Mouse (Mus musculus): ENCODE data around the gene Tshz2. TPM values are rescaled to one million over a fixed set of nuclear protein-coding genes. Genes with fewer than 3 reads are reported as not detected.

Gene Tshz2
- polyA plus RNA-seq, 1 experiment from 2014 or later = 7.6 TPM

- H3K27me3 ChIP-seq (ENCODE audit: low read depth, poor library complexity, severe bottlenecking) = no peaks in the 10 kb centered on the region
- peak overlapping the region; percentile 37; the same call in 1 of the 2 replicates for H3K27ac ChIP-seq
- 77% methylated on average over 5 of the region's 5 CpGs for WGBS
- no peak for DNase-seq (ENCODE audit: low spot score)
- H3K9me3 ChIP-seq (replicated peaks) = no peaks in the 10 kb centered on the region
- H3K4me1 ChIP-seq = peaks cover 32% of the 10 kb centered on the region; the same call in 1 of the 2 replicates
- no peaks in the 10 kb centered on the region for H3K36me3 ChIP-seq
- no peak overlapping the region for H3K4me3 ChIP-seq
Measured at GRCm38 (mm10) chr2:170033219-170033618, 400.4 kb downstream of the Tshz2 start.

- no peak overlapping the region for H3K4me3 ChIP-seq
- no peaks in the 10 kb centered on the region for H3K27me3 ChIP-seq (ENCODE audit: low read depth, poor library complexity, severe bottlenecking)
- no peaks in the 10 kb centered on the region for H3K36me3 ChIP-seq
- 95% methylated on average over 11 of the region's 11 CpGs for WGBS
- peaks cover 39% of the 10 kb centered on the region for H3K4me1 ChIP-seq
- DNase-seq (ENCODE audit: low spot score) = no peak
- no peak overlapping the region for H3K27ac ChIP-seq
- no peaks in the 10 kb centered on the region for H3K9me3 ChIP-seq (replicated peaks)
Measured at GRCm38 (mm10) chr2:170034794-170035193, 402.0 kb downstream of the Tshz2 start.

- H3K9me3 ChIP-seq (replicated peaks) = no peaks in the 10 kb centered on the region
- 68% methylated on average over 11 of the region's 11 CpGs for WGBS
Measured at GRCm38 (mm10) chr2:170036791-170037241, 404.0 kb downstream of the Tshz2 start.

GRCm38 (mm10) chr2:170037346-170037745 is 404.5 kb downstream of the Tshz2 start:
- 77% methylated on average over 13 of the region's 13 CpGs for WGBS
- Histone ChIP-seq H3K36me3 (no peaks in the 10 kb centered on the region), H3K27ac (no peak overlapping the region), H3K27me3 (ENCODE audit: low read depth, poor library complexity, severe bottlenecking) (peaks cover 3% of the 10 kb centered on the region; the same call in 1 of the 2 replicates), H3K9me3 (replicated peaks) (no peaks in the 10 kb centered on the region), H3K4me3 (no peak overlapping the region), H3K4me1 (peaks cover 40% of the 10 kb centered on the region)
- no peak for DNase-seq (ENCODE audit: low spot score)

More at GRCm38 (mm10) chr2:170036791-170037241, 404.0 kb downstream of the Tshz2 start:
- no peak for DNase-seq (ENCODE audit: low spot score)
- Histone ChIP-seq H3K27ac (no peak overlapping the region), H3K4me1 (peaks cover 45% of the 10 kb centered on the region), H3K27me3 (ENCODE audit: low read depth, poor library complexity, severe bottlenecking) (peaks cover 3% of the 10 kb centered on the region; the same call in 1 of the 2 replicates), H3K36me3 (no peaks in the 10 kb centered on the region), H3K4me3 (no peak overlapping the region)

- peaks cover 3% of the 10 kb centered on the region; the same call in 1 of the 2 replicates for H3K27me3 ChIP-seq (ENCODE audit: low read depth, poor library complexity, severe bottlenecking)
- H3K9me3 ChIP-seq (replicated peaks) = no peaks in the 10 kb centered on the region
- no peak for DNase-seq (ENCODE audit: low spot score)
- H3K4me1 ChIP-seq = peaks cover 33% of the 10 kb centered on the region
- no peak overlapping the region for H3K27ac ChIP-seq
- H3K36me3 ChIP-seq = no peaks in the 10 kb centered on the region
- WGBS = 57% methylated on average over 14 of the region's 14 CpGs
- no peak overlapping the region for H3K4me3 ChIP-seq
Measured at GRCm38 (mm10) chr2:170039772-170040171, 407.0 kb downstream of the Tshz2 start.

- no peak for DNase-seq (ENCODE audit: low spot score)
- Histone ChIP-seq H3K4me1 (peaks cover 33% of the 10 kb centered on the region), H3K27ac (peak overlapping the region; percentile 5; the same call in 1 of the 2 replicates), H3K4me3 (no peak overlapping the region), H3K27me3 (ENCODE audit: low read depth, poor library complexity, severe bottlenecking) (peaks cover 3% of the 10 kb centered on the region; the same call in 1 of the 2 replicates), H3K9me3 (replicated peaks) (no peaks in the 10 kb centered on the region), H3K36me3 (no peaks in the 10 kb centered on the region)
- WGBS = 59% methylated on average over 9 of the region's 9 CpGs
Measured at GRCm38 (mm10) chr2:170041101-170041500, 408.3 kb downstream of the Tshz2 start.

- Histone ChIP-seq H3K27ac (0 out of 2 replicates have a peak overlapping the region, but pooled peaks have one; percentile 32), H3K27me3 (ENCODE audit: low read depth, poor library complexity, severe bottlenecking) (peaks cover 3% of the 10 kb centered on the region; the same call in 1 of the 2 replicates), H3K4me1 (peaks cover 25% of the 10 kb centered on the region), H3K4me3 (no peak overlapping the region), H3K9me3 (replicated peaks) (no peaks in the 10 kb centered on the region), H3K36me3 (no peaks in the 10 kb centered on the region)
- WGBS = 82% methylated on average over 12 of the region's 12 CpGs
- no peak for DNase-seq (ENCODE audit: low spot score)
Measured at GRCm38 (mm10) chr2:170042471-170043213, 409.8 kb downstream of the Tshz2 start.

GRCm38 (mm10) chr2:170043290-170043689 is 410.5 kb downstream of the Tshz2 start:
- Histone ChIP-seq H3K27me3 (ENCODE audit: low read depth, poor library complexity, severe bottlenecking) (peaks cover 3% of the 10 kb centered on the region; the same call in 1 of the 2 replicates), H3K9me3 (replicated peaks) (no peaks in the 10 kb centered on the region), H3K36me3 (no peaks in the 10 kb centered on the region), H3K4me3 (no peak overlapping the region), H3K4me1 (peaks cover 24% of the 10 kb centered on the region), H3K27ac (no peak overlapping the region)
- no peak for DNase-seq (ENCODE audit: low spot score)
- WGBS = 91% methylated on average over 8 of the region's 10 CpGs

- Histone ChIP-seq H3K4me3 (no peak overlapping the region), H3K36me3 (no peaks in the 10 kb centered on the region), H3K27me3 (ENCODE audit: low read depth, poor library complexity, severe bottlenecking) (peaks cover 3% of the 10 kb centered on the region; the same call in 1 of the 2 replicates), H3K4me1 (peaks cover 13% of the 10 kb centered on the region), H3K27ac (no peak overlapping the region), H3K9me3 (replicated peaks) (no peaks in the 10 kb centered on the region)
- no peak for DNase-seq (ENCODE audit: low spot score)
- 80% methylated on average over 11 of the region's 11 CpGs for WGBS
Measured at GRCm38 (mm10) chr2:170045896-170046295, 413.1 kb downstream of the Tshz2 start.

GRCm38 (mm10) chr2:170046371-170047145 is 413.7 kb downstream of the Tshz2 start:
- DNase-seq (ENCODE audit: low spot score) = no peak
- Histone ChIP-seq H3K27ac (no peak overlapping the region), H3K36me3 (no peaks in the 10 kb centered on the region), H3K27me3 (ENCODE audit: low read depth, poor library complexity, severe bottlenecking) (peaks cover 1% of the 10 kb centered on the region; the same call in 1 of the 2 replicates), H3K9me3 (replicated peaks) (no peaks in the 10 kb centered on the region), H3K4me3 (no peak overlapping the region), H3K4me1 (peaks cover 6% of the 10 kb centered on the region; the same call in 1 of the 2 replicates)
- WGBS = 88% methylated on average over 9 of the region's 9 CpGs

- no peaks in the 10 kb centered on the region for H3K9me3 ChIP-seq (replicated peaks)
- H3K27ac ChIP-seq = no peak overlapping the region
- H3K27me3 ChIP-seq (ENCODE audit: low read depth, poor library complexity, severe bottlenecking) = no peaks in the 10 kb centered on the region
- no peaks in the 10 kb centered on the region for H3K36me3 ChIP-seq
- no peak overlapping the region for H3K4me3 ChIP-seq
- WGBS = 91% methylated on average over 1 of the region's 1 CpGs
- no peak for DNase-seq (ENCODE audit: low spot score)
- H3K4me1 ChIP-seq = no peaks in the 10 kb centered on the region
Measured at GRCm38 (mm10) chr2:170048831-170049230, 416.0 kb downstream of the Tshz2 start.

GRCm38 (mm10) chr2:170050651-170051050 is 417.8 kb downstream of the Tshz2 start:
- 68% methylated on average over 5 of the region's 5 CpGs for WGBS
- no peak overlapping the region for H3K4me3 ChIP-seq
- H3K4me1 ChIP-seq = 0 out of 2 replicates have a peak, but pooled peaks cover 6% of the 10 kb centered on the region
- DNase-seq (ENCODE audit: low spot score) = no peak
- no peaks in the 10 kb centered on the region for H3K36me3 ChIP-seq
- H3K27me3 ChIP-seq (ENCODE audit: low read depth, poor library complexity, severe bottlenecking) = no peaks in the 10 kb centered on the region
- no peak overlapping the region for H3K27ac ChIP-seq
- no peaks in the 10 kb centered on the region for H3K9me3 ChIP-seq (replicated peaks)

- 92% methylated on average over 6 of the region's 6 CpGs for WGBS
- H3K4me1 ChIP-seq = 0 out of 2 replicates have a peak, but pooled peaks cover 6% of the 10 kb centered on the region
Measured at GRCm38 (mm10) chr2:170051441-170051840, 418.6 kb downstream of the Tshz2 start.

More at GRCm38 (mm10) chr2:170051441-170051840, 418.6 kb downstream of the Tshz2 start:
- no peak overlapping the region for H3K4me3 ChIP-seq
- no peak for DNase-seq (ENCODE audit: low spot score)
- no peaks in the 10 kb centered on the region for H3K36me3 ChIP-seq
- no peaks in the 10 kb centered on the region for H3K9me3 ChIP-seq (replicated peaks)
- no peaks in the 10 kb centered on the region for H3K27me3 ChIP-seq (ENCODE audit: low read depth, poor library complexity, severe bottlenecking)
- H3K27ac ChIP-seq = no peak overlapping the region

Data from limb, embryonic 10.5 days (tissue).